Mouse (Mus musculus) kidney, adult 8-10 months (tissue): ENCODE data around the gene Plcl1.

Experiments
- DNase-seq, 2 experiments: peaks; one replicate each; pipeline ENCODE4 v3.0.0; 2022

Plcl1 gene

GRCm38 (mm10) chr1:55528547-55529304, 123.0 kb downstream of the Plcl1 start:
- DNase-seq, result peak; percentile 10 to 15

GRCm38 (mm10) chr1:55533823-55534222, 128.1 kb downstream of the Plcl1 start:
- no peak for DNase-seq

GRCm38 (mm10) chr1:55554405-55554804, 148.7 kb downstream of the Plcl1 start:
- no peak for DNase-seq

GRCm38 (mm10) chr1:55557960-55558359, 152.2 kb downstream of the Plcl1 start:
- DNase-seq, result no peak

- DNase-seq, result no peak
These were observed 152.7 kb downstream of the Plcl1 start for GRCm38 (mm10) chr1:55558409-55558808.

- no peak for DNase-seq
These were observed 154.3 kb downstream of the Plcl1 start for GRCm38 (mm10) chr1:55559998-55560397.

GRCm38 (mm10) chr1:55565933-55566332, 160.2 kb downstream of the Plcl1 start:
- no peak for DNase-seq

- no peak for DNase-seq
These were observed 162.2 kb downstream of the Plcl1 start for GRCm38 (mm10) chr1:55567801-55568360.

- DNase-seq, result no peak
These were observed 164.5 kb downstream of the Plcl1 start for GRCm38 (mm10) chr1:55570225-55570624.

- no peak for DNase-seq
These were observed 165.7 kb downstream of the Plcl1 start for GRCm38 (mm10) chr1:55571399-55571798.

- no peak for DNase-seq
These were observed 166.5 kb downstream of the Plcl1 start for GRCm38 (mm10) chr1:55572202-55572601.

- no peak for DNase-seq
These were observed 166.9 kb downstream of the Plcl1 start for GRCm38 (mm10) chr1:55572664-55573063.

- DNase-seq, result no peak
These were observed 170.2 kb downstream of the Plcl1 start for GRCm38 (mm10) chr1:55575916-55576315.

GRCm38 (mm10) chr1:55581752-55582151, 176.0 kb downstream of the Plcl1 start:
- no peak for DNase-seq

- no peak for DNase-seq
These were observed 179.7 kb downstream of the Plcl1 start for GRCm38 (mm10) chr1:55585441-55585840.

- no peak for DNase-seq
These were observed 182.4 kb downstream of the Plcl1 start for GRCm38 (mm10) chr1:55588090-55588489.

GRCm38 (mm10) chr1:55590047-55590446, 184.3 kb downstream of the Plcl1 start:
- no peak for DNase-seq

GRCm38 (mm10) chr1:55600496-55600895, 194.8 kb downstream of the Plcl1 start:
- DNase-seq, result peak in 1 of 2 experiments; percentile 31

GRCm38 (mm10) chr1:55604593-55604992, 198.9 kb downstream of the Plcl1 start:
- DNase-seq, result peak in 1 of 2 experiments; percentile 39

- DNase-seq, result no peak
These were observed 199.7 kb downstream of the Plcl1 start for GRCm38 (mm10) chr1:55605450-55605849.

GRCm38 (mm10) chr1:55605956-55606355, 200.2 kb downstream of the Plcl1 start:
- DNase-seq, result no peak

GRCm38 (mm10) chr1:55606405-55606804, 200.7 kb downstream of the Plcl1 start:
- no peak for DNase-seq

GRCm38 (mm10) chr1:55612759-55613328, 207.1 kb downstream of the Plcl1 start:
- no peak for DNase-seq

- no peak for DNase-seq
These were observed 212.1 kb downstream of the Plcl1 start for GRCm38 (mm10) chr1:55617857-55618256.
